Mouse (Mus musculus): ENCODE results near the gene Gtf2f2.
"Not testable (repeated sequence)": the region's sequence is repeated elsewhere in the genome, so short reads cannot be mapped to it uniquely, and the experiment has no call there.

Gtf2f2 gene

DNA sequence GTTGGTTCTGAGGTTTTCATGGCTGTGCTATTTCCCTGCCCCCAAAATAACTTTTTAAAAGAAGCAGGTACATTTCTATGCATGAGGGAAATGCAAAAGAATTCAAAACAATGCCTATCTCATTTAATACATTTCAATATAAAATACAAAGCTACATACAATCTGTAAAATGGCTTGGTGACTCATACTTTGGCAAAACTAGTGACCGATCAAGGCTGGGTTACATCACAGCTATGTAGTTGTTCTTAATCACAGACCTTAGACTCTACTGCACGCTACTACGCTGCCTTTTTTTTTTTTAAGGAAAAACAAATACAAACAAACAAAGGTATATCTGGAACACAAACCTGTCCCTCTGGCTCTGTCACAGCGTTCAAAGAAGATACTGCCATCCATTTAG is 18.3 kb downstream of the Gtf2f2 start:
- DNase-seq: no peak

DNA sequence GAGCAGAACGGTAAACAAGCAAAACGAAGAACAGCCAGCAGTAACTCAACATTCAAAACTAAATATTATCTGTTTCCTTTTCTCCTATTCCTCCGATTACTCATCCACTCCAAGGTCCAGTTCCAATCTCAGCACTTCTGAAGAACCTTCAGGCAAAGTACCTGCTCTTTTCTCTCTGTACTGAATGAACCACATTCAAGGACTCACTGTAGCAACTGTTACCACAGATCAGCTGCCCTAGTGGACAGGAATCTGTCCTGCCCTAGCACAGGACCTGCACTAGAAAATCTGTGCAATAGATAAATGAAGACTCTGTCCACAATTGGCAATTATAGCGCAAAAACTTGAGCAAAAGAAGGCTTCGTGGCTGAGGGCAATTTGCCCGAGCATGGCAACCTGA is 19.7 kb downstream of the Gtf2f2 start:
- DNase-seq: no peak

GRCm38 (mm10) chr14:75989168-75989567 is 21.5 kb downstream of the Gtf2f2 start:
- no peak for DNase-seq

- DNase-seq: no peak
These were observed 23.7 kb downstream of the Gtf2f2 start for GRCm38 (mm10) chr14:75986878-75987483.

DNA sequence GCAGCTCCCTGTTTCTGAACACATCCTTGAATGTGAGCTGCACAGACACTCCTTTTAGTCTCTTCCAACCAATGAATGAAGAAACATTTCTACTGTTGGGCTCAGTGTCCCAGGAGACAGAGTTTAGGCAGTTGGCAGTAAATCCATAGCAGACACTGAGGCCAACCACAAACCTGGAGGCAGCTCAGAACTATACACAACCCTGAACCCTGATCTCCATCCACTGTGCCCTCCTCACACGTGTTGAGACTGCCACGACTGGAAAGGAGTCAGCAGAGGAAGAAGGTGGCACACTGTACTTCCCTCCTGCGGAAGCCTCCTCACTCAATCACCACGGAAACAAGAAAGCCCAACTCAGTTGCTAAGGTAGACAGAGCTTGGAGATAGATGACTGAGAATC is 25.6 kb downstream of the Gtf2f2 start:
- no peak for DNase-seq

DNA sequence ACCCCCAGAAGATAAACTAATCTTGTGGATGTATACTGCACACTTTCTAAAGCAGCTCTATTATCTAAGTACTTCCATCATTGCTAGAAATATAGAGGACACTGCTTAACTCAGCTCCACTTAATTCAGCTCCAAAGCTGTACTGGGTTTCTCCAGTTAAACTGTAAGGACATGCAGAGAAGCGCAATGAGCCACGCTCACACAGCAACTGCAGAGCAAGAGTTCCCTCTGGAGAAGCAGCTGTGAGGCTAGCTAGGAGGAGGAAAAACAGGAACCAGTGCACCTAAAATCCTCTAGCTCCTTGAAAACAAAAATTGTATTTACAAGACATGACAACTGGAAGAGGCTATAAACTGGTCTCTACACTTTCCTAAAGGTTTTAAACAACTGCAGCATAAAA is 26.8 kb downstream of the Gtf2f2 start:
- no peak for DNase-seq

- DNase-seq: no peak
These were observed 29.4 kb downstream of the Gtf2f2 start for GRCm38 (mm10) chr14:75981231-75981630.

- no peak for DNase-seq
These were observed 34.6 kb downstream of the Gtf2f2 start for GRCm38 (mm10) chr14:75976107-75976506.

DNA sequence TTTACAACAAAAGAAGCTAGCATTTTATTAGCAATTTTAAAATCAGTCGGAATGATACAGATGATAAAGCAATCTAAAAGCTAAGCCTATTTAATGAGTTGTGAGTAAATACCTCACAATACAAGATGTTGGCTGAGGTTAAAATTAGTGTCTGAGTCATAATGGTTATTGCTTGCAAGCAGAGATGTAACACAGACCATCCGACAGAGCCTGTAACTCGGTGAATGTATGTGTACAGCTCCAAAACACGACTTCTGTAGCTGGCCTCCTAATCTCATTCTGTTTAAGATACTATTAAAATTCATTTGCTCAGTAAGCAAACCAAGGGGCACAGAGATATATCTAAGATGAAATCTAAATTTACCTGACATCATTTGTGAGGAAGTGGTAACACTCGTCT is 43.4 kb downstream of the Gtf2f2 start:
- no peak for DNase-seq

GRCm38 (mm10) chr14:75964433-75964832 is 46.2 kb downstream of the Gtf2f2 start:
- DNase-seq: no peak

DNA sequence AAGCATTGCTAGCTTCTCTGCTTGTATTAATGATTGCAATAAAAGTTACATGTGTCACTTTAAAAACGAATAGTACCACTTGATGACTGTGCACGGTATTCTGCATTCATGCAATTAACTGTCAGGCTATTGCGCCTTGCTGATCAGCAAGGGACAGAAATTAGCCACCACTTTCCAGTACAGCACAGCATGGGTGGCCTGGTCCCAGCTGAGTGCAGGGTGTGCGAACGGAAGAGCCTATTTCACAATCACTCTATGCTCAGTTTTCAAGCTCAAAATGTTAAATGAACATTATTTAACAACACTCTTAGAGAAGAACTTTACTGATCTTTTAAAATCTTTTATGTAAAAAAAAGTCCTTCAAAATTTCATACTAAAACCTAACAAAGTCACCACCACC is 46.7 kb downstream of the Gtf2f2 start:
- DNase-seq: no peak

- DNase-seq: no peak
These were observed 47.5 kb downstream of the Gtf2f2 start for GRCm38 (mm10) chr14:75963215-75963614.

DNA sequence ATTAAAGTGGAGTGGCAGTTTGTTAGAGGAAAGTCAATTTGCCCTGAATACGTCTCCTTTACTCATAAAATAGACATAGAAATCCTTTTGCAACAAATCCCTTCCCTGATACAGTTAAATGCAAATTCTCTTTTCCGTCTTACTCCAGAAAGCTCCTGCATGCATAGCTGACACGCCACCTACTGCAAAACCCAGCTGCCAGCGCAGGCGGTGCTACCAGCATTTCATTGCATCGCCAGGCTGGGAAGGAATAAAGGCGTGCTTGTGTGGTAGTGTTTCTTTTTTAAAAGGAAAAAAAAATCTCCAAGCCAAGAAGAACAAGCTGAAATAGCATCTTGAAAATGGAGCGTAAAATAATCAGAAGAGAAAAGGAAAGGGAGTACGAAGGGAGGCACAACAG is 48.4 kb downstream of the Gtf2f2 start:
- DNase-seq: no peak

DNA sequence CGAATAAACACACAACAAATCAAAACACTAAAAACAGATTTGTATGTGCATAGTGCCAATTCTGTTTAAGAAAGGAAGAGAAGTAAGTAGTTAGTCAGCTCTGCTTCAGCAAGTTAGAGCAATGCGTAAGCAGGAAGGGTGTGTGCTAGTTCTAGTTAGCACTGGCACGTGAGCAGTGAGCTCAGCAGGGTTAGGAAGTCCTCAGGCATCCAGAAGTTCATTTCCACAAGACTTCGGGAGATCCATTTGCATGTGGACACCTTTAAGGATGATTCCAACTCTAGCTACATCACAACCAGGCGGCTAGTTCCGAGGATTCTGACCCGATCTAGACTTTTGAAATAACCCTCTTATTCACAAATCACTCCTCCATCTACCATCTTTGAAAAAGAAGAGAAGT is 55.9 kb downstream of the Gtf2f2 start, which contains the start of gene Kctd4:
Gene Kctd4 (plus strand): TSS at position 244 of the 400 bp plus-strand sequence.
- no peak for DNase-seq

DNA sequence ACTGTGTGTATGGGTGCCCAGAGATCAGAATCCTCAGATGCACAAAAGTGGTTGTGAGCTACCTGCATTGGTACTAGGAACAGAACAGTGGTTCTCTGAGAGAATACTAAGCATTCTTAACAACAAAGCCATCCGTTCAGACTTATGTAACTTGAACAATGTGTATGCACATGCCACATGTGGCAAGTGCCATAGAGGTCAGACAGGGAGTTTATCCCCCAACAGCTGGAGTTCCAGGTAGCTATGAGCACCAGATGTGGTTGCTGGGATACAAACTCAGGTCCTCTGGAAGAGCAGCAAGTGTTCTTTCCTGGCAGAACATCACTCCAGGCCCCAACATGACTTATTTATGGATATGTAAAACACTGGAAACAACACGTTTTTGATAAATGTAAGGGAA is 57.7 kb downstream of the Gtf2f2 start:
- no peak for DNase-seq

DNA sequence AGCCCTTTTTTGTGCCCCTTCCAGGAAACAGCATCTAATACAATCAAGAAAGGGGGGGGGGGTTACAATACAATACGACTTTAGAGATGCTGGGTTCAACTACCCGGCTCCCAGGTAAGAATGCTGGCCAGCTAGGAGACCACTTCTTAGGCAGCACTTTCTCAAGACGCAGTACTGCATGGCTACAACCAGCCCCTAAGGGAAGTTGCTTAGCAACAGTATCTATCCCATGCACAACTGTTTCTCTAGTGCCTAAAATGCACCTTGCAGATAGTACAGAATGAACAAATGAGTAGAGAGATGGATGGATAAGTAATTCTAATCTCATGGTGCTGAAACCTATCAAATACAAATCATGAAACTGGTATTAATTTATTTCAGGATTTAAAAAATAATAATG is 63.0 kb downstream of the Gtf2f2 start:
- no peak for DNase-seq

DNA sequence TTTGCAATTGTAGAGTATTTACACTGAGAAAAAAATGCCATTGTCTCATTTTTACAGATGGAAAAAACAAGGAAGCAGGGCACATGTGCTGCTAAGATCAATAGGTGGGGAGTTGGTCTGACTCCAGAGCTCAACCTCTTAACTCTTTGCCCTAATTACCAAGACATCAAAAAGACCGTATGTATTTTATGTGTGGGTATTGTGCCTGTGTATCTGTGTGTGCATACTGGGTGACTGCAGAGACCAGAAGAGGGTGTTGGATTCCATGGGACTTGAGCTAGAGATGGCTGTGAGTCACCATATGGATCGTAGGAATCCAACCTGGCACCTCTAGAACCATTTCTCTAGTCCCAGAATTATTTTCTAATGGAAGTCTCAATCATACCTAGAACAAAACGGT is 68.3 kb downstream of the Gtf2f2 start:
- no peak for DNase-seq

GRCm38 (mm10) chr14:75941500-75941899 is 69.2 kb downstream of the Gtf2f2 start:
- DNase-seq: no peak

- DNase-seq: no peak
These were observed 73.0 kb downstream of the Gtf2f2 start for GRCm38 (mm10) chr14:75937714-75938113.

- no peak for DNase-seq
These were observed 76.3 kb downstream of the Gtf2f2 start for GRCm38 (mm10) chr14:75934359-75934758.

DNA sequence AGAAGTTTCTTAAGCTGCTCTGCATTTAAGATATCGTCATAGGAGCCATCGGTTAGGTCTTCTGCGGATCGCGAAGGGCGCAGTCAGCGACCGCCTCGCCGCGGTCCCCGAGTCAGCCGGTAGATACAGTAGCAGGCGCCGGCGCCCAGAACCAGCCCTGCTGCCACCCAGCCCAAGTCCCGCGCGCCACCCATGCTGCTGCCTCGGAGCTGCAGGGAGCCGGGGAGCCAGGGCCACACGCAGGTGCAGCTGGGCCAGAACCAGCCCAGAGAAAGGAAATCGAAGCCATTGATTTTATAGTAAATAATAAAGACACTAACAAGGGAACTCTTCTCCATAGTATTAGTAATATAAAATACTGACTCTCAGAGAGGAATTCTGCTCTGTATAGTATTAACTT is 79.4 kb downstream of the Gtf2f2 start:
- DNase-seq: peak; percentile 8

DNA sequence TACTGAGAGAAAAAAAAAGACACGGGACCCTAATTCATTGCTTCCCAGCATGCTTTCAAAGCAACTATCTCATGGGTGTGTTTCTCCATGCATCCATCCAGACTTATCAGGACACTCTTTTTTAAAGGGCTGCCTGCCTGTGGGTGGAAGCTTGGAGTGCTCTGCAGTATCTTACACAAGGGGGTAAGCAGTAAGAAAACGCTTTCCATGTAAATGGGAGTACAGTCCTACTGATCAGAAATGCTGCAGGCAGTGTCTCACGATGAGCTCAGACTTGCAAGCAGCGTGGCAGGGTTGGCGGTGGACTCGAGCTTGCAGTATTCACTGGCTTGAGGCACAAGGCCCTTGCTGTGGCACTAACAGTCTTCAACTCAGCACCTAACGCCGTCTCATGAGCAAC is 81.0 kb downstream of the Gtf2f2 start:
- DNase-seq: not testable (repeated sequence)

GRCm38 (mm10) chr14:75923314-75924052 is 87.2 kb downstream of the Gtf2f2 start:
- DNase-seq: no peak

DNA sequence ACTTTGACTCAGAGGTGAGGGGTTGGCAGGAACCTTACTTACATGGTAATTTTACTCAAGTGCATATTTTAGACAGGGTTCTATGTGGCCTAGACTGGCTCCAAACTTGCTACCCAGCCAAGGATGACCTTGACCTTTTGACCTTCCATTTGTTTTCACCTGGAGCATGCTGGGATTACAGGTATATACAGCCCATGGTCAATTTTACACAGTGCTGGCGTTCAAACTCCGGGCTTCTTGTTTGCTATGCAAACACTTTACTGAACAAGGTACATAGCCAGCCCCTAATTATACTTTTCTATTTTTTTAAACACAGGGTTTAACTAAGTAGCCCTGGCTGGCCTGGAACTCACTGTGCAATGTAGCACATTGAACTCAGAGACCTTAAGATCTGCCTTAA is 98.0 kb downstream of the Gtf2f2 start:
- DNase-seq: no peak

GRCm38 (mm10) chr14:75911968-75912367 is 98.7 kb downstream of the Gtf2f2 start:
- DNase-seq: no peak

Measured in cerebellum, adult 11-12 months (tissue).